Mouse (Mus musculus) cerebellum, adult (tissue): ENCODE measurements around the gene Ak3.

Source experiments
- ATAC-seq: cut with Nextera tagmentation; 2 replicates; pipeline ENCODE4 v1.9.2; 2017; ENCODE audit warnings: mild to moderate bottlenecking, moderate library complexity, mixed read lengths; ENCODE audit not compliant: insufficient number of reproducible peaks, low FRiP score, low TSS enrichment

Gene Ak3

DNA sequence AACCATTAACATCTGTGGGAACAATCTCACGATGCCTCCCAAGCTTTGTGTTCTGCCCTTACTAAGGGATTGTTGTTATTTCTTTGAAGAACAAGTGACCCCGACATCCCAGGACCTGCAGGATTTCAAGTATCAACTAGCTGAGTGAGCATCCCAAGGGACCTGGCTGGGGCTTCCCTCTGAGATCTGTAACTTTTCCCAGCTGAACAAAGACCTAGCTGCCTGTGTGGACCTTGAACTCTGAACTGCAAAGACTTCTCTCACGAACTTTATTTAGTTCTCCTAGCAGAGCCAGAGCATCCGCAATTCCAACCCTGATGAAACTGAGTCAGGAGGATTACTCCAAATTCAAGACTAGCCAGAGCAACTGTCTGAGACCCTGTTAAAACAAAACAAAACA is 2.4 kb downstream of the Ak3 start:
- no peak for ATAC-seq

GRCm38 (mm10) chr19:29044353-29044768 is 3.4 kb downstream of the Ak3 start:
- no peak for ATAC-seq

DNA sequence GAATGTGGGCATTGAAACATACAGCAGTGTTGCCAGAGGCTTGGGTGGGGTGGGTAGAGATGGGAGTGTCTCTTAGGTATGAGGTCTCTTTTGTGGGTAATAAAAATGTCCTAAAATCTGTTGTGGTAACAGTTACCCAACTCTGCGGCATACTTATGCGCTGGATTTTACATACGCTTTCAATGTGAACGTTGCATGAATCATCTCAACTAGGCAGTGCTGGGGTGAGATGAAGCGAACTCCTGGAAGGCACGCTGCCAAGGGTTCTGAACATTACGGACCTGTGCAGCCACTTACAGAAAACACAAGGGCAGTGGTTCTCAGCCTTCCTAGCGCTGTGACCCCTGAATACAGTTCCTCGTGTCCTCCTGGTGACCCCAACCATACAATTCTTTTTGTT is 5.1 kb downstream of the Ak3 start:
- no peak for ATAC-seq

DNA sequence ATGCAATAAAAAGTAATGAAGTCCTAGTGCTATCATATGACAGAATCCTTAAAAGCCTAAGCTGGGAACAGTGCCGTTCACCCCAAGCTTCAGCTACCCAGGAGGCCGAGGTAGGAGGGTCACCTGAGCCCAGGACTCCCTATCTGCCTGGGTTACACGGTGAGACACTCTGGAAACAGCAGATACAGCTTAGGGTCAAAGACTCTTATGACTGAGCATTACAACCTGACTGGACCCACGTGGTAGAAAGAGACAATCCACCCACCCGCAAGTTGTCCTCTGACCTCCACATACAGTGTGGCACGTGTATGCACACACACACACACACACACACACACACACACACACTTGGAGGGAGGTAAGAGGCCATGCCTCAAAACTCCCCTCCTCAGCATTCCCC is 5.6 kb downstream of the Ak3 start:
- ATAC-seq: no peak

GRCm38 (mm10) chr19:29040206-29040605 is 7.6 kb downstream of the Ak3 start:
- ATAC-seq: no peak

DNA sequence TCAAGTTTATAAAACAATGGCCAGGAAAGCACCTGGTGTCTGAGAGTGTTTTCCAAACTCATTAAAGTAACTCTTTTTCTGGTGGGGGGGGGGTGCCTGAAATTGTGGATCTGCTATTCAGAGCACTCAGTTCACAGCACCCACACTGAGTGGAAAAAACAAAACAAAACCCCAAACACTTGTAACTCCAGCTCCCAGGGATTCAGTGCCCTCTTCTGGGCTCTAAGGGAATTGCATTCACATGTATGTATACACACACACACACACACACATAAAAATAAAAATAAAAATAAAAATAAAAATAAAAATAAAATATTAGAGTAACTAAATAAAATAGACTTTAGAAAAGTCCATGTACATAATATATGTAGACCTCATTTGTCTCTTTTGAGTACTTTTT is 8.4 kb downstream of the Ak3 start:
- ATAC-seq: no peak

DNA sequence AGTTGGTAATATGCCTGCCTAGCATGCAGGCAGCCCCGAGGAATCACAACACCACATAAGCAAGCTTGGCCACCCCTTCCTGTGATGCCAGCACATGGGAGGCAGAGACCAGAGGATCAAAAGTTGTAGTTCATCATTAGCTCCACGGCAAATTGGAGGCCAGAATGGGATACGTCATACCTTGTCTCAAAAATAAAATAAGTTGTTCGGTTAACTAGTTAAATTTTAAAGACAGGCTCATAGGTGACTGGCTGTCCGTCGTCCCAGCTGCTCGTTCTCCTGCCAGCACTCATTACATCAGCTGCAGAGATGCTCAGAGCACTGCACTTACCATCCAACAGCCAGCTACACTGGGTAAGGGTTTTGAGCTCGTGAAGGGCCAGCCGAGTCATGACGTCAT is 10.2 kb downstream of the Ak3 start:
- no peak for ATAC-seq

DNA sequence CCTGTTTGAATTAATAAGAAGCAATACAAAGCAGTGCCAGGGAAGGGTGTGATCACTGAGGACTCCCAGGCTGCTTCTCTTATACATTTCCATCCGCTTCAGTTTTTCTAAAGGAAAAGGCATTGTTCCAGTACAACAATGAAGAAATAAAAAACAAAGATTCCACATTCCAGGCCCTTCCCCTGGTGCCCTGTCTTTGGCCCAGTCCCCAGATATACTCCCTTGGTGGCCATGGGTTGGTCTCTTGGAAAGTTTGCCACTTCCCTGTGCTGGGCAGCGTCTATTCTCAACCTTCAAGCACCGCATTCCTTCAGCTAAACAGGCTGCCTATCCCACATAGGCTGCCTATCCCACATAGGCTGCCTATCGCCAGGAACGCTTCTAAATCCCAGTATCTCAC is 10.7 kb downstream of the Ak3 start:
- no peak for ATAC-seq

DNA sequence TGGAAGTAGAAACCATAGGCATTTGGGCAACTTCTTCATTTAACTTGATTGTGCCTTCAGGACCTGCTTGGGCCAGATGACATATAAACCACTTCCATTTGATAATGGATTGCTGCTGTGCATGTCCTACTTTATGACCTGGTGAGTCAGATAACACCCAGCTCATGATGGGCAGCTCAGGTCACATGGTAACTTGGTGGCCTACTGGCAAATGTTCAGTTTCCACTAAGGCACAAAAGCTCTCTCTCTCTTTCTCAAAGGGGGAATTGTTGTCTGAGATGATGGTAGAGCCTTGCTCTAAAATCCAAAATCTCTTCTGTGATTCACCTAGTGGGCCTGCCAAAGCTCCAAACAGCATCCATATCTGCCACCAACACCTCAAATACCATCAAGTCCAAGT is 15.1 kb downstream of the Ak3 start:
- ATAC-seq: no peak

DNA sequence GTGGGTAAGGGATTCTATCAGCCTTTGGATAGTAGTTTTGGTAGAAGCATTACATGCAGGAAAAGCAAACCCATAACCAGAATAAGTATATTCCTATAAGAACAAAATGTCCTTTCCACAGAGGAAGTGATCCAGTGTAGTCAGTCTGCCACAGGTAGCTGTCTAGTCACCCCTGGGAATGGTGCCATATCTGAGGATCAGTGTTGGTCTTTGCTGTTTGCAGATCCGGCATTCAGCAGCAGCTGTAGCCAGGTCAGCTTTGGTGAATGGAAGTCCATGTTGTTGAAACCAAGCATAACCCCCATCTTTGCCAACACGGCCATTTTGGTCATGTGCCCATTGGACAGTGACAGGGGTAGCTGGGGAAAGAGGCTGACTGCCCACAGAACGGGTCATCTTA is 16.0 kb downstream of the Ak3 start:
- ATAC-seq: no peak

DNA sequence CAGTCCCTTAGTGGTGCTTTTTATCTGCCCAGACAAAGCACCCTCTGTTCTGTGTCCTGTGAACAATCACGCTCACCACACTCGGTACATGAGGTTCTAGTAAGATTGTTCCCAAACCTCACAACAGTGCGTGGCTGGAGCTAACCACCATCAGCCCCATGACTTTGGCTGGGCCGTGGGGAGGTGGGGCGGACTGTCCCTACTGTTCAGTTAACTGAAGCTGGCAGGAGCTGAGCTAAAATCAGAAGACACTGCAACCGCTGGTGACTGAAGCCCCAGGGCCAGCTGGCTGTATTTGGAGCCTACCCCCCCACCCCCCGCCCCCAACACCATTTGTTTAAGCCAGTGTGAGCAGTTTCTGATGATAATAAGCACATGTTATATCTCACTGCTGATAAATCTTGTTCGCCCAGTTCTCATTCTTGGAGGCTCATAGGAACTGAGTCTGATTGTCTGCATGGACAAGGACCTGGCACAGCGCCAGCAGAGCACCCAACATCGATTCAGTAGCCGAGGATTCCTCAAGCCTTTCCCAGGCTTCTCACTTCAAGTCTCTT is 23.3 kb downstream of the Ak3 start:
- 0 out of 2 replicates have a peak, but pooled peaks have one; percentile 27 for ATAC-seq

- ATAC-seq: no peak
These were observed 25.9 kb downstream of the Ak3 start for GRCm38 (mm10) chr19:29021754-29022345.

GRCm38 (mm10) chr19:29019647-29020046 is 28.1 kb downstream of the Ak3 start:
- ATAC-seq: no peak

GRCm38 (mm10) chr19:29016786-29017185 is 31.0 kb downstream of the Ak3 start:
- ATAC-seq: no peak

DNA sequence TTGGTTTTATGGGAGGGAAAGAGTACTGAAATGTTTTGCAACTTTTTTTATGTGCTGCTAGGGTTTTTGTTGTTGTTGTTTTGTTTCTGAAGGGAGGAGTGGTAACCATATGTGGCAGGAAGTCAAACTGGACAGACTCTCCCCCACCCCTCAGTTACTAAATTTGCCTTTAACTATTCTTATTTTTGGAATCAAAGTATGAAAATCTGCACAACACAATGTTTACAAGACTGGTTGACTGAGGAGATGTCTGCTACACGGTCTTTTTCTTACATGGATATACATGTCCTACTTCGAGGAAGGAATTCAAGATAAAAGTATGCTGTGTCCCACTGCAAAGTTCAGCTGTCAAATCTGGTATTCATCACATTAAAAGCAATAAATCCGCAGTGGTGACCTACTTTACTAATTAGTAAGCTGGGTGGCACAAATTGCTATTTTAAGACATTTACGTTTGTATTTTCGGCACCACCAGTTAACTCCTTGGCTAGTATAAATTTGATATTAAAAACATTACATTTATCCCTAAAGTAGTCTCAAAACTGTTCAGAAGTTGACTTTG is 31.5 kb downstream of the Ak3 start:
- no peak for ATAC-seq

DNA sequence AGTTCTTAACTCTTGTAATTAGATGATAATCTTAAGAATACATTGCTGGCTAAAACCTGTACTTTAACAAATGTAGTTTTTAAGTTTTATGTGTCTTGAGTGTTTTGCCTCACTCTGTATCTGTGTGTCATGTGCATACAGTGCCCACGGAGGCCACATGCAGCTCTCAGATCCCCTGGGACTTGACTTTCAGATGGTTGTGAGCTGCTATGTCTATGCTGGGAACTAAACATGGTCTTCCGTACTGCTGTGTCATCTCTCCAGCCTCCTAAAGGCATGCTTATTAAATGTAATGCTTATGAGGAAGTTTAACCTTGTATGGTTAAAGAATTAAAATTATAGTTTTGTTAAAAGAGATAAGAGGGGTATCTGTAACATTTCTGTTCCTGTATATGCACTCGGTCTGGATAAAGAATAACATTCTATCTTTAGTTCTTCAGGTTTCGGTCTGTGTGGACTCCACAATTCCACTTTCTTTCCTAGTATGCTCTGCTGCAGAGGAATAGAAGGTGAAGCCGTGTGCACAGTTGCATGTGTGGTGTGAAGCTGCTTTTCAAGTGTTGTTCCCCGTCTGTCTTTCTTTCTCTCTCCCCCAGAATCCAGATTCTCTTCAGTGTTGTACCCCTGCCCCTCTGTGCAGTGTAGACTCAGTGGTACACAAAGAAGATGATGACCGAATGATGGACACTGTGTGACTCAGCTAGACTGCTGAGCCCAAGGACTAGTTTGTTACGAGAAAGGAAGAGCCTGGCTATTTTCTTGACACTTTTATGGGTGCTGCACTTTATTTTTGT is 32.2 kb downstream of the Ak3 start:
- ATAC-seq: no peak

GRCm38 (mm10) chr19:29014466-29015055 is 33.2 kb downstream of the Ak3 start:
- ATAC-seq: no peak

- no peak for ATAC-seq
These were observed 36.3 kb downstream of the Ak3 start for GRCm38 (mm10) chr19:29011355-29011990.

DNA sequence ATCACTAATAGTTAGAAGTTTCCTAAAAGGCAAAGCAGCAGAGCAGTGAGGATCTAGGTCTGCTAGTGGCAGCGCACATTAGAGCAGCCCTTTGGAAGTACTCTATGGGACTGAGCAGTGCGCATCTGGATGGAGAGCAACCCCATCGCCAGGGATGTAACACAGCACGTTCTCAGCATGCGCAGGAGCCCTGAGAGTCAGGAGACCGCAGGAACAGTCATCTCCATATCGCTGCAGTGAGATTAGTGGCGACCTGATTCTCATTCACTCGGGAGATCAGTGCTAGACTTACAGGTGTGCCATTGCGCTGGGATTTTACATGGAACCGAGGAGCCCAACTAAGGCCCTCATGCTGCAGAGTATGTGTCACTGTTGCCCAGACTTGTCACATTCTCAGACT is 38.7 kb downstream of the Ak3 start:
- no peak for ATAC-seq

DNA sequence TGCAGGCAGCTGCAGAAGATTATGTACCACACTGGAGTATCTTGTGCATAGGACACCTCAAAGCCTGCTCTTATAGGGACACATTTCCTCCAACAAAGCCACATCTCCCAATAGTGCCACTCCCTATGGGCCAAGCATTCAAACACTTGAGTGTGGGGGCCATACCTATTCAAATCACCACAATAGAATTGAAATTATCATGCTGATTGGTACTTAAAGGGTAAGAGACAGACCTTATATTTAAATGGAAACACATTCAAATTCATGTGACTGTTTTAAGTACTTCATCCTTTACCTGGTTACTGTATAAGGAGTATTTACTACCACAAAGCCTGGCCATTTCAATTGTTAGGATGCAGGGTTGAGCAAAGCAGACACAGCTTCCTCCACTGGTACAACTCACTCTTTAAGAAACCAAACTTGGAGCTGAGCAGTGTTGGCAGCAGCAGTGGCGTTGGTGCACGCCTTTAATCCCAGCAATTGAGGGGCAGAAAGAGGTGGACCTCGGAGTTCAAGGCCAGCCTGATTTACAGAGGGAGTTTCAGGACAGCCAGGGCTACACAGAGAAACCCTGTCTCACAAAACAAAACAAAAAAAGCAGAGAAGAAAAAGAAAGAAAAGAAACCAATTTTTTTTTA is 39.6 kb downstream of the Ak3 start:
- no peak for ATAC-seq
